Mouse (Mus musculus): ENCODE results near the gene 4921536K21Rik.

The 4921536K21Rik gene

GRCm38 (mm10) chr11:3854156-3854555 lies 40.7 kb downstream of the 4921536K21Rik start:
- DNase-seq (ENCODE audit: low spot score in 2 of 2) = no peak

DNA sequence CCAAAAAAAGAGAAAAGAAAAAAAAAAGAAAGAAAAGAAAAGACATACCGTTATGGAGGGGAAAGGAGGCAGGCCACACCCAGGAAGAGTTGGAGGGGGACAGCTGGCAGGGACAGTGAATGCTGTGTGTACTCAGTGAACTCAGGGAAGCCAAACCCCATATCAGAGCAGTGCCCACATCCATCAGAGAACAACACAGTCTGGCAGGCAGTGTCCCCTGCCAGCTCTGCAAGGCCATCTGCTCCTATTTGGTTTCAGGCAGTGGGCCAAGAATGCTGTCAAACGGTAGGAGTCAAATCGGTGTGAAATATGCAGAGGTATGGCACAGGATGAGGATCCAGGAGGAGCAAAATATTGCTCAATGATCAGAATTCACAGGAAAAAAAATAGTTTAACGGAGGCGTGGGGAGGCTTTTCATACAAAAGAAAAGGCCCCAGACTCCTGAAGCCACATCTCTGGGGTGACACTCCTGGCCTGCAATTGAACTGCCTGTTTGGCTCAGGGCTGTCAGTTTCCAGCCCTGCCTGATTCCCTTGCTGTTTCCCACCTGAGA lies 41.3 kb downstream of the 4921536K21Rik start:
- no peak for DNase-seq (ENCODE audit: low spot score in 2 of 2)

DNA sequence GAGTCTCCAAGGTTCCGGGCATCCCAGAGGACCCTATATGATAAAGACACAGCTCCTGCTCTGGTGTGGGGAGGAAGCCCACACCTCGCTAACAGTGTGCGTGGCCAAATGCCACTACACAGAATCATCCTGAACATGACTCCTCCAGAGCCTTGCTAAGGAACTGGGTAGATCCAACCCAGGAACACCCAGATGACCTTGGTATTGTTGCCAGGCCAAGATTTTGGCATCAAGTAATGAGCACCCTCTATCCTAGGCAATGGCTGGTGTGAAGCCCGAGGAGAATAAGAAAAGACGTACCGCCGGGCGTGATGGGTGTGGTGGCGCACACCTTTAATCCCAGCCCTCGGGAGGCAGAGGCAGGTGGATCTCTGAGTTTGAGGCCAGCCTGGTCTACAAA lies 41.9 kb downstream of the 4921536K21Rik start:
- DNase-seq (ENCODE audit: low spot score in 2 of 2) = no peak

- DNase-seq (ENCODE audit: low spot score in 2 of 2) = no peak
Observed at GRCm38 (mm10) chr11:3851872-3852271, 43.0 kb downstream of the 4921536K21Rik start.

GRCm38 (mm10) chr11:3850746-3851277 lies 44.1 kb downstream of the 4921536K21Rik start:
- DNase-seq (ENCODE audit: low spot score in 2 of 2) = no peak

DNA sequence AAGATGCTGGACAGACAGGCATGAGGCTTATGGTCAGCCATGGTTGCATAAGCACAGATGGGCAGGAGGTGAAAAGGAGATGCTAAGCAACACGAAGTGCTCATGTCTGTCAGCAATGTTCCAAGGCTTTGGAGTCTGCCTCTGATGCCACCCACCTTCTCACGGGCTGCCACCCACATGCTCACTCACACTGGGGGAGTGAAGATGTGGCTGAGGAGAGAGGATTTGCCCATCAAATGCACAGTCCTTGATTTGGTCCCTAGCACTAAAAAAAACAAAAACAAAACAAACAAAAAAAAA lies 44.6 kb downstream of the 4921536K21Rik start:
- no peak for DNase-seq (ENCODE audit: low spot score in 2 of 2)

- DNase-seq (ENCODE audit: low spot score in 2 of 2) = no peak
Observed at GRCm38 (mm10) chr11:3849469-3850314, 45.2 kb downstream of the 4921536K21Rik start.

- DNase-seq (ENCODE audit: low spot score in 2 of 2) = no peak
Observed at GRCm38 (mm10) chr11:3846351-3846750, 48.5 kb downstream of the 4921536K21Rik start.

DNA sequence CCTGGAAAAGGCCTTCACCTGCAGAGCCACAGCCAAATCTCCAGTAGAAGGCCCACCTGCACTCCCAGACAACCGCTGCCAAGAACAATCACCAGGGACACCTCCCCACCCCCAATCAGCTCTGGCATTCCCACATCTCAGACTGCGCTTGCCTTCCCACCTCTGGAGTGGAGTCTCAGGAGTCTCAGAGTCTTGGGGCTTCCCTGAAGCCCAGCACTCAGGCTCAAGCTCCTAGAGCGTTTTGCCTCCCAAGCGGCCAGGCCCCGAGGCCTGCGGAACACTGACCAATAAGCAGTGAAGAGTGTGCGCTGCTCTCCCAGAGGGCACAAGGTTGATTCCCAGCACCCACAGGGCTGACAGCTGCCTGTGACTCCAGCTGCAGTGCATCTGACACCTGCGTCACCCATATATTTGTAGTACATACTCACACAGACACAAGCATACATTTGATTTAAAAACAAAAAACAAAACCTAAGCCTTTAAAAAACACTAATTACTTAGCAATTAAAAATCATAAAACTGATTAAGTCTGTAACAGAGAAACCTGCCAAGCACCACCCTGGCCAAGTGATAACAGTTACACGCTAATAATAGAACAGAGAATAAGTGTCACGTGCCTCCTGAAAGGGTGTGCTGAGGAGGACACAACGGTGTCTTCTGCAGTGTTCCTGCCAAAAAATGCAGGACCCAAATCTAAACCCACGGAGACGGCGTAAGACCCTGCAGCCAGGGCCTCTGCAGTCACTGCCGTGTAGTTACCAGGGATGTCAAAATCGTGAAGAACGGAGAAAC lies 50.8 kb downstream of the 4921536K21Rik start:
- DNase-seq (ENCODE audit: low spot score in 2 of 2) = no peak
